Comparison of ENCODE assay signal across 19 mouse cellular contexts in the genomic region with DNA sequence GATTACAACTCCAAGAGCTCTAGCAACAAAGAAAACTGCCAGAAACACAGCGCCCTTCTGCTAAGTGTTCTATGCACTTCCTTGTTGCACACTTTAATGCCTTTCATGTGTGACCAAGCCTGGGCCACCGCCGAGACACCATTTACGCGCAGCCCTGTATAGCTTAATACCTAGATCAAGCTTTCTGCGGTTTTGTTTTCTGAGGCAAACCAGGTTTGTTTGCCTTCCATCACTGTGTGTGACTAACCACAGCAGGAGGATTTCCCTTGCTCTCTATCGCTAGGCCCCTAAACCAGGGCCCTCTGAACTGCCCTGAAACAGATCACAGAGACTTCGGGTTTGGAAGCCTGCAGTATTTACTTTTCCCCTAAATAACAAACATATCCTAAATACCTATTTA.
"Had no signal": no experiment of that assay in that cellular context is flagged by ENCODE, and none has a peak within 500 bp of the region (broad histone marks: within the 10 kb centered on the region; RNA-seq: fewer than 3 reads in every experiment).

No protein-coding gene starts in this region.

- H3K4me2 ChIP-seq: liver, embryonic 11.5 days; lung, embryonic 15.5 days; midbrain, embryonic 11.5 days; midbrain, embryonic 15.5 days; neural tube, embryonic 13.5 days had no signal

- H3K4me3 ChIP-seq: lung, embryonic 15.5 days; megakaryocyte, embryonic 14.5 days; midbrain, embryonic 15.5 days; neural tube, embryonic 13.5 days had no signal

- H3K27ac ChIP-seq: kidney, postnatal 0 days; lung, embryonic 15.5 days; macrophage; midbrain, embryonic 15.5 days; neural tube, embryonic 13.5 days had no signal

- H3K9ac ChIP-seq: lung, embryonic 15.5 days; midbrain, embryonic 15.5 days; neural tube, embryonic 13.5 days had no signal

- DNase-seq: kidney, adult 11 months; kidney, adult 9 months; kidney, postnatal 36 days; layer of hippocampus, adult 9-11 months; layer of hippocampus, postnatal 36 days; lung, postnatal 14 days; retina, postnatal 1 day; right cerebral cortex, postnatal 4 days; spleen, adult 18-20 months; thymus, adult 2 months; thymus, postnatal 25 days had no signal

- H3K4me1 ChIP-seq: lung, embryonic 15.5 days; midbrain, embryonic 15.5 days; neural tube, embryonic 13.5 days had no signal

- H3K27me3 ChIP-seq: lung, embryonic 15.5 days; midbrain, embryonic 15.5 days had no signal

- ATAC-seq: midbrain, embryonic 15.5 days had no signal

- H3K9me3 ChIP-seq: lung, embryonic 15.5 days; megakaryocyte, embryonic 14.5 days; midbrain, embryonic 15.5 days; neural tube, embryonic 13.5 days had no signal

- H3K36me3 ChIP-seq: lung, embryonic 15.5 days; midbrain, embryonic 15.5 days; neural tube, embryonic 13.5 days had no signal
